Mouse (Mus musculus): ENCODE data around the gene Lrrc1. TPM values are rescaled to one million over a fixed set of nuclear protein-coding genes. Genes with fewer than 3 reads are reported as not detected.

Lrrc1 gene
- total and polyA plus RNA-seq, 3 experiments: 5.3 to 12.1 TPM; not detected in 1

DNA sequence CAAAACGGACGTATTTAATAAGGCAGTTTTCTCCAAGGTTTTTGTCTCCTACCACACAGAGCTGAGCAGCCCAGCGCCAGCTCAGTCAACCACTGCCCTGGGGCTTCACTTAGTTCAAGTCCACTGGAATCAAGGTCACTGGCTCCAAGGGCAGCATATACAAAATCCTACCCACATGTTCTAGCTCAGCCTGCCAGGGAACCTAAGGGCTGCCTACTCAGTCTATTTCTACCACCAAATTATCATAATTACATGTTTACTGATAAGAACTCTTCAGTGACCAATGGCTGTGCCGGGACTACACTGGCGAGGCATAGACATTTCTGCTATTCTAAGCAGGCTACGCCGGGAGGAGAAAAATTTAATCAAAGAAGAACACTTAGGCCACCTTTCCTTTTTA is 80.8 kb downstream of the Lrrc1 start:
- Histone ChIP-seq H3K9me3 (replicated peaks; ENCODE audit: insufficient read depth, low read length) (no peaks in the 10 kb centered on the region), H3K27me3 (ENCODE audit: control insufficient read depth in 1 of 2, insufficient read depth in 2 of 2, low read length in 2 of 2) (no peaks in the 10 kb centered on the region), H3K79me2 (ENCODE audit: control insufficient read depth, insufficient read depth, low read length, poor library complexity) (no peaks in the 10 kb centered on the region), H3K27ac (ENCODE audit: control insufficient read depth, low read depth, low read length) (no peak overlapping the region), H3K36me3 (ENCODE audit: control insufficient read depth in 1 of 2, insufficient read depth in 2 of 2, low read length in 2 of 2) (0 out of 4 replicates have a peak, but pooled peaks cover 0 to 2% of the 10 kb centered on the region in 2 experiments), H3K4me1 (ENCODE audit: control insufficient read depth in 1 of 2, insufficient read depth in 2 of 2, low read length in 2 of 2) (no peaks in the 10 kb centered on the region), H3K9ac (ENCODE audit: control insufficient read depth, low read depth, low read length, poor library complexity, severe bottlenecking) (no peak overlapping the region), H3K4me3 (ENCODE audit: control insufficient read depth in 1 of 2, insufficient read depth in 1 of 2, low read depth in 2 of 2, low read length in 2 of 2) (no peak overlapping the region)
- no peak for TF ChIP-seq ZKSCAN1 (IDR thresholded peaks at IDR 0.05; ENCODE audit: low read depth, low read length)
- no peak for TF ChIP-seq KAT2A (conservative IDR thresholded peaks at IDR 0.05; ENCODE audit: low read depth, low read length)
- no peak for TF ChIP-seq ZNF384 (IDR thresholded peaks at IDR 0.05; ENCODE audit: low read depth, low read length)
- no peak for TF ChIP-seq RCOR1 (IDR thresholded peaks at IDR 0.05; ENCODE audit: low read depth, low read length)
- TF ChIP-seq BHLHE40 (IDR thresholded peaks at IDR 0.05; ENCODE audit: borderline replicate concordance, low read depth, low read length): no peak
- no peak for TF ChIP-seq E2F4 (IDR thresholded peaks at IDR 0.05; ENCODE audit: borderline replicate concordance, low read depth, low read length)
- TF ChIP-seq CHD1 (IDR thresholded peaks at IDR 0.05; ENCODE audit: low read depth, low read length): no peak
- no peak for TF ChIP-seq UBTF (IDR thresholded peaks at IDR 0.05; ENCODE audit: borderline replicate concordance, insufficient read depth, low read depth, low read length)
- no peak for TF ChIP-seq NRF1 (IDR thresholded peaks at IDR 0.05; ENCODE audit: insufficient read depth, low read depth, low read length, poor library complexity, severe bottlenecking)
- TF ChIP-seq ETS1 (IDR thresholded peaks at IDR 0.05; ENCODE audit: low read depth, low read length): no peak
- peak; percentile 16 for DNase-seq (ENCODE audit: low read depth, low spot score)

DNA sequence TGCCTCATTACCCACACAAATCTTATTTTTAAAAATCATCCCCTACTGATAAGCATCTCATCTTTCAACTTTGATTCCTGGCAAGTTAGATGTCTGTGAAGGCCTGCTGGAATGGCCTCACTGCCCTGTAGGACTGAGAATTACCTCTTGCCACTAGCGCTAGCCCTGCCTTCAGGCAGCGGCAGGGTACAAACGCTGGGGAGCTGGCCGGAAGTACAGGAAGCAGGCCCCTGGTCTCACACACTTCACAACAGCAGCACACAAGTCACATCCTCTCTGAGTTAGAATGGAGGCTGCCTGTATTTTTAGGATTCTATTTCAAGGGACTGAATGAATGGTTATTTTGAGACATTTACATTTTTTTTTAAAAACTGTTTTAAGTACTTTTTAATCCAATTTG is 81.5 kb downstream of the Lrrc1 start:
- H3K4me3 ChIP-seq (ENCODE audit: control insufficient read depth in 1 of 2, insufficient read depth in 1 of 2, low read depth in 2 of 2, low read length in 2 of 2): no peak overlapping the region
- DNase-seq (ENCODE audit: low read depth, low spot score): no peak

More for the DNA sequence above, 81.5 kb downstream of the Lrrc1 start:
- Histone ChIP-seq H3K4me1 (ENCODE audit: control insufficient read depth in 1 of 2, insufficient read depth in 2 of 2, low read length in 2 of 2) (no peaks in the 10 kb centered on the region), H3K79me2 (ENCODE audit: control insufficient read depth, insufficient read depth, low read length, poor library complexity) (no peaks in the 10 kb centered on the region), H3K36me3 (ENCODE audit: control insufficient read depth in 1 of 2, insufficient read depth in 2 of 2, low read length in 2 of 2) (0 out of 4 replicates have a peak, but pooled peaks cover 0 to 2% of the 10 kb centered on the region in 2 experiments), H3K27me3 (ENCODE audit: control insufficient read depth in 1 of 2, insufficient read depth in 2 of 2, low read length in 2 of 2) (no peaks in the 10 kb centered on the region), H3K9ac (ENCODE audit: control insufficient read depth, low read depth, low read length, poor library complexity, severe bottlenecking) (no peak overlapping the region), H3K27ac (ENCODE audit: control insufficient read depth, low read depth, low read length) (no peak overlapping the region), H3K9me3 (replicated peaks; ENCODE audit: insufficient read depth, low read length) (no peaks in the 10 kb centered on the region)
- no peak for TF ChIP-seq TCF12 (IDR thresholded peaks at IDR 0.05; ENCODE audit: low read depth, low read length)
- no peak for TF ChIP-seq CHD1 (IDR thresholded peaks at IDR 0.05; ENCODE audit: low read depth, low read length)
- no peak for TF ChIP-seq POLR2A (IDR thresholded peaks at IDR 0.05; ENCODE audit: control insufficient read depth in 1 of 2, insufficient read depth in 1 of 2, low read depth in 1 of 2, low read length in 2 of 2, poor library complexity in 1 of 2)
- no peak for TF ChIP-seq TAL1 (IDR thresholded peaks at IDR 0.05; ENCODE audit: low read length)
- no peak for TF ChIP-seq KAT2A (conservative IDR thresholded peaks at IDR 0.05; ENCODE audit: low read depth, low read length)
- no peak for TF ChIP-seq CTCF (IDR thresholded peaks at IDR 0.05 in 2 of 3, conservative IDR thresholded peaks at IDR 0.05 in 1 of 3; ENCODE audit: control insufficient read depth in 1 of 3, insufficient read depth in 1 of 3, low read depth in 2 of 3, low read length in 3 of 3, poor library complexity in 1 of 3, severe bottlenecking in 1 of 3)
- no peak for TF ChIP-seq ZC3H11A (IDR thresholded peaks at IDR 0.05; ENCODE audit: low read depth, low read length)
- TF ChIP-seq MAFK (IDR thresholded peaks at IDR 0.05; ENCODE audit: borderline replicate concordance, low read depth, low read length): no peak
- no peak for TF ChIP-seq MXI1 (IDR thresholded peaks at IDR 0.05; ENCODE audit: low read depth, low read length)
- no peak for TF ChIP-seq NELFE (IDR thresholded peaks at IDR 0.05; ENCODE audit: low read depth, low read length)
- TF ChIP-seq RCOR1 (IDR thresholded peaks at IDR 0.05; ENCODE audit: low read depth, low read length): no peak
- TF ChIP-seq ZMIZ1 (IDR thresholded peaks at IDR 0.05; ENCODE audit: low read depth, low read length): no peak
- TF ChIP-seq POLR2AphosphoS5 (IDR thresholded peaks at IDR 0.05; ENCODE audit: borderline replicate concordance, low read depth, low read length): no peak
- TF ChIP-seq POLR2AphosphoS2 (IDR thresholded peaks at IDR 0.05; ENCODE audit: low read length): no peak
- TF ChIP-seq MYC (IDR thresholded peaks at IDR 0.05; ENCODE audit: low read depth, low read length): no peak
- TF ChIP-seq UBTF (IDR thresholded peaks at IDR 0.05; ENCODE audit: borderline replicate concordance, insufficient read depth, low read depth, low read length): no peak
- no peak for TF ChIP-seq CHD2 (IDR thresholded peaks at IDR 0.05; ENCODE audit: low read length)
- no peak for TF ChIP-seq MYB (IDR thresholded peaks at IDR 0.05; ENCODE audit: low read depth, low read length)
- no peak for TF ChIP-seq E2F4 (IDR thresholded peaks at IDR 0.05; ENCODE audit: borderline replicate concordance, low read depth, low read length)
- TF ChIP-seq MAX (IDR thresholded peaks at IDR 0.05; ENCODE audit: low read length): no peak

All from MEL (cell line).